Mouse (Mus musculus) lung, embryonic 15.5 days (tissue): ENCODE results near the gene Lpar3. TPM values are rescaled to one million over a fixed set of nuclear protein-coding genes. Genes with fewer than 3 reads are reported as not detected.

Experiments
- ATAC-seq: fragments of 200-750 bp; cut with Nextera tagmentation; 2 replicates; pipeline ENCODE4 v1.8.0; 2017; ENCODE audit warnings: moderate number of reproducible peaks, borderline replicate concordance; ENCODE audit not compliant: low FRiP score, low TSS enrichment; ENCODE audit errors: extremely low read depth
- H3K27ac ChIP-seq: fragments of 300-500 bp; sonication (generic); 2 replicates; pipeline ENCODE4 v1.5.1; 2015; ENCODE audit warnings: moderate library complexity, mild to moderate bottlenecking, inconsistent platforms
- H3K27me3 ChIP-seq: fragments of 300-500 bp; sonication (generic); 2 replicates; pipeline ENCODE4 v1.6.1; 2015; ENCODE audit warnings: inconsistent platforms
- H3K36me3 ChIP-seq: fragments of 300-500 bp; sonication (generic); 2 replicates; pipeline ENCODE4 v1.6.1; 2015; ENCODE audit warnings: inconsistent platforms
- H3K4me1 ChIP-seq: fragments of 300-500 bp; sonication (generic); 2 replicates; pipeline ENCODE4 v1.6.1; 2015; ENCODE audit warnings: inconsistent platforms
- H3K4me2 ChIP-seq: fragments of 300-500 bp; sonication (generic); 2 replicates; pipeline ENCODE4 v1.6.1; 2015; ENCODE audit warnings: inconsistent platforms, mild to moderate bottlenecking, moderate library complexity
- H3K4me3 ChIP-seq: fragments of 300-500 bp; sonication (generic); 2 replicates; pipeline ENCODE4 v1.5.1; 2015; ENCODE audit warnings: mild to moderate bottlenecking, inconsistent platforms
- H3K9ac ChIP-seq: fragments of 300-500 bp; sonication (generic); 2 replicates; pipeline ENCODE4 v1.6.1; 2015; ENCODE audit warnings: inconsistent platforms
- H3K9me3 ChIP-seq: fragments of 300-500 bp; sonication (generic); 2 replicates; pipeline ENCODE4 v1.6.1; 2016; ENCODE audit warnings: inconsistent platforms
- WGBS: fragments of 180-500 bp; shearing (Covaris S2); methylation state at CpG from one replicate; pipeline ENCODE4 v1.1.7; 2015; 5-methylcytosine and 5-hydroxymethylcytosine counted together
- polyA plus RNA-seq: library from polyadenylated mRNA; unstranded; fragments of >200 nt; fragmentation: Nextera tagmentation; extraction: Ambion mirVana; gene quantifications from 2 replicates; pipeline ENCODE4 v1.2.1, GENCODE M21; 2015

The Lpar3 gene
- polyA plus RNA-seq, 1 experiment from 2014 or later = 2.4 TPM

DNA sequence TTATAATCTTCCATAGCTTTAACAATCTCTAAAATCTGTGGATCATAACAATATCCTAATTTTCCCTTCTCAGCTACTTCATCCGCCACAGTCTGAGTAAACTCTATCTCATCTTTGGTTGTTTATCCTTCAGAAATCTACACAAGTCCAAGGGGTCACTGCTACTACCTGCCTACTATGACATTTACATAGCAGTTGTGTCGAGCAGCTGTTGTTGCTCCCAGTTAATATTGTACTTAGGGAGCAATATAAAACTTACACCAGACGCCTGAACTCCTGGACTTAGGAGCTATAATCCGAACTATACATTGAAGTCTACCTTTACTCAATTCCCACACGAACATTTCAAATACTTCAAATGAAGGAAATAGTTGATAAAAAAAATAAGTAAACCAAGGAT lies 71.8 kb downstream of the Lpar3 start:
- H3K27me3 ChIP-seq = no peaks in the 10 kb centered on the region
- no peaks in the 10 kb centered on the region for H3K36me3 ChIP-seq
- H3K27ac ChIP-seq = no peak overlapping the region
- H3K4me2 ChIP-seq = no peak overlapping the region
- H3K4me3 ChIP-seq = no peak overlapping the region
- WGBS = 60% methylated on average over 5 of the region's 5 CpGs
- H3K4me1 ChIP-seq = no peaks in the 10 kb centered on the region
- H3K9ac ChIP-seq = no peak overlapping the region
- H3K9me3 ChIP-seq = no peaks in the 10 kb centered on the region
- ATAC-seq = no peak

DNA sequence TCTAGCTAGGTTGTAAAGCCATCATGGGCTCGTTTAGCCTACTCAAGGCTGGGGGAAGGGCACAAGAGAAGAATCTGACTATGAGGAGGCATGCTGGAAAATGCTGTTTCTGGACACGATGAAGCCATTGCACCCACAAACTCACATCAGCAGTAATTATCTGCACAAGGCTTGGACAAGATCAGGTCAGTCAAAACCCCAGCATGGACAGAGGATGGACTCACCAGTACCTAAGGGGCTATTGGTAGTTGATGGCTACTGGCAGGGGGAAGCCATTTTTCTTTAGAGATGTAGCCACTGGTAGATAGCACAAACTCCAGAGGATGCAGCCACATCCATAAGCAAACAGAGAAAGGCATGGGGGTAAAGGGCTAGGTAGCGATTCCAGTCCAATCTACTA lies 81.7 kb downstream of the Lpar3 start:
- WGBS = 80% methylated on average over 3 of the region's 3 CpGs
- no peaks in the 10 kb centered on the region for H3K27me3 ChIP-seq
- ATAC-seq = no peak

DNA sequence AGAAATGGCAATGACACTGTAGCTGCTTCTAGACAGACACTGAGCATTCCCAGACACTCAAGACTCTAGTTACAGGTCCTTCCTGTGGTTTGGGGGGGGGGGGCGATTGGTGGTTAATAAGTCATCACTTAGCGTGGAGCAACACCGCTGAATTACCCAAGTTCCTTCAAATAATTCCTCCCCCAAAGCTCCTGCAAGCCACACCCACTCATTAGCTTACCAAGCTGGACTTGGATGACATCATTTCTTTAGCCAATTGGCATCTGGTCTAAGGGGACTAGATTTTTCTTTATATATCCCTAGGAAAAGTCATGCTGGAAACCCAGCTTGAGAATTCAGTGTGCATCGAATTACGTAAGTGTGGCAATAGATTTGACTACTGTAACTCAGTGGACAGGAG lies 82.4 kb downstream of the Lpar3 start:
- H3K9ac ChIP-seq = no peak overlapping the region
- no peaks in the 10 kb centered on the region for H3K4me1 ChIP-seq
- ATAC-seq = no peak
- 77% methylated on average over 5 of the region's 5 CpGs for WGBS
- H3K4me3 ChIP-seq = no peak overlapping the region
- H3K27ac ChIP-seq = no peak overlapping the region
- no peaks in the 10 kb centered on the region for H3K36me3 ChIP-seq
- no peaks in the 10 kb centered on the region for H3K27me3 ChIP-seq
- no peaks in the 10 kb centered on the region for H3K9me3 ChIP-seq
- no peak overlapping the region for H3K4me2 ChIP-seq

More for the DNA sequence above, 81.7 kb downstream of the Lpar3 start:
- H3K4me1 ChIP-seq = no peaks in the 10 kb centered on the region
- H3K27ac ChIP-seq = no peak overlapping the region
- no peaks in the 10 kb centered on the region for H3K9me3 ChIP-seq
- no peak overlapping the region for H3K4me3 ChIP-seq
- no peak overlapping the region for H3K4me2 ChIP-seq
- H3K9ac ChIP-seq = no peak overlapping the region
- H3K36me3 ChIP-seq = no peaks in the 10 kb centered on the region

DNA sequence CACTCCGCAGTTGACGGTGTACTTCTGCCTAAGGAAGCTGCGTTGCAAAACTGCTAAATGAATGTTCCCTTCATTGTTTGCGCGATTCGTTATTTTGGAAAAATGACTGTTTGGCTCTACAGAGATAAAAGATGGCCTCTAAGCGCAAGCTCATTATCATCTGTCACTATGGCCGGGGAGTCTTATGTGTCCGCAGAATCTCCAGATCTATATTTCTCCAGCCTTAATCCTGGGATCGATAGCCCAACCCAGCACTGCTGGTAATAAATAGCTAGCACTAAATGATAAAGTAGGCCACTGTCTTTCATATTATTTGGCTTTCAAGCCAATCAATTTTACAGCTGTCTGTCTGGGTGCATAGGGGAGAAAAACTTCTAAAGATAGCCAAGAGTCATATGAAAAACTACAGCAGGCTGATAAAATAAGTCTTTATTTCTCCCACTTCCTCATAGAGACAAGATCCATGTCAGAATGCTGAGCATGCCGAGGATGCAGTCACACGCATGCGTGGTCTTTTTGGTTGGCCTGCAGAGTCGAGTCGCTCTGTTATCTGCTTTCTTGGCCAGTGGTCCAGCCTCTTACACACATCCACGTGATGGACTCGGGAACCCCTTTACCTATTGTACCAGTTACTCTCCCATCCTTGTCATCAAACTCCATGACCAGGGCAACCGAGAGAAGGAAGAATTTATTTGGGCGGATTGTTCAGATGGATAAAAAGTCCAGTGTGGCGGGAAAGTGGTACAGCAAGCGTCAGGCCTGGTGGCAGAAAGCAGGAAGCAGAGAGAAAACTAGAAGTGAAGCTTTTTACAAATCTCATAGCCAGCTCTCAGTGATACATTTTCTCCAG lies 84.0 kb downstream of the Lpar3 start:
- Histone ChIP-seq H3K36me3 (no peaks in the 10 kb centered on the region), H3K27ac (no peak overlapping the region), H3K9ac (no peak overlapping the region), H3K27me3 (no peaks in the 10 kb centered on the region), H3K9me3 (no peaks in the 10 kb centered on the region), H3K4me1 (no peaks in the 10 kb centered on the region), H3K4me2 (no peak overlapping the region), H3K4me3 (no peak overlapping the region)
- WGBS = 65% methylated on average over 21 of the region's 21 CpGs
- no peak for ATAC-seq

DNA sequence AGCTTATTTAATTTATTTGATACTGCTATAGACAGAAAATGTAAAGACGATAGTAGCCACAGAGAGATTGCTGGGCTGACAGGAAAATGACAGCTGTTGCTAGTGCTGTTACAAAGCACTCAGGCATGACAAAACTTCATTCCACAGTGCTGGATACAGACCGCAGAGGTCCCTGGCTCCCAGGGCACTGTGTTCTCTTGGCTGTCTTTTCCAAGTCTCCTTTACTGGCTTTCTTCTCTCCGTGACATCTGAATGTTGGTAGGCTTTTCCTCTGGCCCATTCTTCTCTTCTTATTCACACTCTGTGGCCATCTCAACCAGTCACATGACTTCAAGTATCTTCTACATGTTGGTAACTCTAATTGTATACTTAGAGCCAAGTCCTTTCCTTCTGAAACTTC lies 86.6 kb downstream of the Lpar3 start:
- 68% methylated on average over 3 of the region's 3 CpGs for WGBS
- no peaks in the 10 kb centered on the region for H3K9me3 ChIP-seq
- H3K4me2 ChIP-seq = no peak overlapping the region
- no peak overlapping the region for H3K4me3 ChIP-seq
- ATAC-seq = no peak
- no peak overlapping the region for H3K9ac ChIP-seq
- H3K4me1 ChIP-seq = no peaks in the 10 kb centered on the region
- H3K36me3 ChIP-seq = no peaks in the 10 kb centered on the region
- H3K27ac ChIP-seq = no peak overlapping the region
- H3K27me3 ChIP-seq = no peaks in the 10 kb centered on the region

DNA sequence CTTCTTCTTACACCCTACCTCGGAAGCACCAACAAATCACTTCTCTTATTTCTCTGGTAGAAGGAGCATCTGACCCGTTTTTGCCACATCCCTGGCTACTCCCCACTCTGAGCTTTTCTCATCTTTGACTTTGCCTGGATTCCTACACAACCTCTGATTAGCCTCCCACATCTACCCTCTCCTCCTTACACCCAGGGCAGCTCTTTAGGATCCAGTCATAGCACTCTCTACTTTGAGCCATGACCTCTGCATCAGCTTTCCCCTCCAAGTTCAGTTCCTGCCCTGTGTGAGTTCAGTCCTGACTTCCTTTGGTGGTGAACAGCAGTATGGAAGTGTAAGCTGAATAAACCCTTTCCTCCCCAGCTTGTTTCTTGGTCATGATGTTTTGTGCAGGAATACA lies 87.1 kb downstream of the Lpar3 start:
- Histone ChIP-seq H3K9ac (no peak overlapping the region), H3K36me3 (no peaks in the 10 kb centered on the region), H3K4me3 (no peak overlapping the region), H3K27ac (no peak overlapping the region), H3K9me3 (no peaks in the 10 kb centered on the region), H3K27me3 (no peaks in the 10 kb centered on the region), H3K4me2 (no peak overlapping the region), H3K4me1 (no peaks in the 10 kb centered on the region)
- ATAC-seq = no peak
- 62% methylated on average over 2 of the region's 2 CpGs for WGBS

DNA sequence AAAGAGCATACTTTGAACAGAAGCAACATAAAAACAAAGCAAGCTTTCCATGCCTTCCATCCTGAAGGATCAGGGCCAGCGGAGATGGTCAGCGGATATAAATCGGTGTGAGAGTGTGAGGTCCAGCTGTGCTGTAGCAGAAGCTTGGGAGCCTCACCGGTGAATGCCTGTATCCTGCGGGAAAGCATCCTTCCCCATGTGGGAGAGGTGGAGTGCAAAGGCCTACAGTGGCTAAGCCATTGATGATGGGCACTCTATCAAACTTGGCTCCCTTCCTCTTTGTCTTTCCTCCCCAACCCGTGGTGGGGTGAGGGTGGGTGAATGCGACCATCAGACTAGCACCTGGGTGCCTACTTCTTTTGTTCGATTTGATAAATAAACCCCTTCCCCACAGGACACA lies 88.8 kb downstream of the Lpar3 start:
- no peak overlapping the region for H3K4me3 ChIP-seq
- no peaks in the 10 kb centered on the region for H3K36me3 ChIP-seq
- no peaks in the 10 kb centered on the region for H3K9me3 ChIP-seq
- no peak overlapping the region for H3K27ac ChIP-seq
- no peak for ATAC-seq
- no peaks in the 10 kb centered on the region for H3K27me3 ChIP-seq
- H3K9ac ChIP-seq = no peak overlapping the region
- no peak overlapping the region for H3K4me2 ChIP-seq
- WGBS = 73% methylated on average over 8 of the region's 8 CpGs
- H3K4me1 ChIP-seq = no peaks in the 10 kb centered on the region

DNA sequence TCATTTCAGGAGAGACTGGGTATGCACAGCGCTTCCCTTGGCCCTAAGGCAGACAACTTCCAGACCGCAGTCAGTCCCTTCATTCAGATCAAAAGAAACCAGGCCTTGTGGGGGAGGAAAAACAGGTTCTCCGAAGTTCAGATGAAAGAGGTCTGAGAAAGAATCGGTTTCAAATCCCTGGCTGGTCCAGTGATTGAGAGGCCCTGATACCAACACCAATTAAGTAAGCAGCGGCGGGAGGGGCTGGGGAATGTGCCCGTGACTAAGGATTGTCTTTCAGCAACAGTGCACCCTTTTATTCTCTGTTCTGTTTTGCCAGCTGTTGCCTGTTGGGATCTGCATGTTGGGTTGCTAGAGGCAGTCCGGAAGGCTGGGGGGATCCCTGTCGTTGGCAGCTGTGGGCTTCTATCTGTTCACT lies 90.4 kb downstream of the Lpar3 start:
- no peaks in the 10 kb centered on the region for H3K9me3 ChIP-seq
- no peaks in the 10 kb centered on the region for H3K27me3 ChIP-seq
- H3K27ac ChIP-seq = no peak overlapping the region
- H3K4me2 ChIP-seq = no peak overlapping the region
- WGBS = 32% methylated on average over 9 of the region's 9 CpGs
- no peaks in the 10 kb centered on the region for H3K4me1 ChIP-seq
- no peak for ATAC-seq
- no peaks in the 10 kb centered on the region for H3K36me3 ChIP-seq
- no peak overlapping the region for H3K9ac ChIP-seq
- no peak overlapping the region for H3K4me3 ChIP-seq

DNA sequence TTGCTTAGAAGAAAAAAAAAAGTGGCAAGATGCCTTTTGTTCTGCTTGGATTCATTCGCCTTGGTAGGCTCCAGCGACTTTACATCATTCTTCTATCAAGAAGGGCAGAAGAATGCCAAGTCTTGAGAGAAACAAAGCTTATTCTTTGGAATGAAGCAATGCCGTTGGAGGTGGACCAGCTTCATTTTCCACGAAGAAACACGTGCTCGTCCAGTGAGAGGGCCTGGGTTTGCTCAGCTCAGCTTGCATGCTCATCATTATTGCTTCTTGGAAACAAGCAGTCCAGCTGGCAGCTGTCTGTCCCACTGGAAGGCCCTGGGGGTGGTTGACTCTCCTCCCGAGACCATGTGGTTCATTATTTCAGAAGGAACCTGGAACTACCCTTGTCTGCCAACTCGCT lies 94.7 kb downstream of the Lpar3 start:
- no peak for ATAC-seq
- Histone ChIP-seq H3K4me1 (no peaks in the 10 kb centered on the region), H3K4me2 (no peak overlapping the region), H3K4me3 (no peak overlapping the region), H3K9ac (no peak overlapping the region), H3K9me3 (no peaks in the 10 kb centered on the region), H3K27ac (no peak overlapping the region), H3K27me3 (no peaks in the 10 kb centered on the region), H3K36me3 (no peaks in the 10 kb centered on the region)
- 79% methylated on average over 8 of the region's 8 CpGs for WGBS

DNA sequence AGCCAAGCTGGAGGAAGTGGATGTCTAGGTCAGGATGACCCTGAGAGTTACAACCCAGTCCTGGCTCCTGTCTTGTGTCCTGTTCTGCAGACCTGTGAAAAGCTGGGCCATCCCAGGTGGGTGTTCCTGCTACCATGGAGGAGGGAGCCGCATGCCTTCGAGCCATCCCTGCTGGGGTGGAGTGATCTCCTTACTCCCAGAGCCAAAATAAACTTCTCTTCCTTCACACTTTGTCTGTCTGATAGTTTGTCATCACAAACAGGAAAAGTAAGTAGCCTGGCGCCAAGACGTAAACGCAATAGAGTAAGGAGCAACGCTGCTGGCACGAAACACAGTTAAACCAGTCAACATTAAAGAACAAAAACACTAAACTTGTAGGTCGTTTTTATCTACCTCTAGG lies 95.5 kb downstream of the Lpar3 start:
- Histone ChIP-seq H3K9me3 (no peaks in the 10 kb centered on the region), H3K4me2 (no peak overlapping the region), H3K27ac (no peak overlapping the region), H3K27me3 (no peaks in the 10 kb centered on the region; the same call in 1 of the 2 replicates), H3K4me1 (no peaks in the 10 kb centered on the region), H3K9ac (no peak overlapping the region), H3K4me3 (no peak overlapping the region), H3K36me3 (no peaks in the 10 kb centered on the region)
- 51% methylated on average over 8 of the region's 8 CpGs for WGBS
- ATAC-seq = no peak

DNA sequence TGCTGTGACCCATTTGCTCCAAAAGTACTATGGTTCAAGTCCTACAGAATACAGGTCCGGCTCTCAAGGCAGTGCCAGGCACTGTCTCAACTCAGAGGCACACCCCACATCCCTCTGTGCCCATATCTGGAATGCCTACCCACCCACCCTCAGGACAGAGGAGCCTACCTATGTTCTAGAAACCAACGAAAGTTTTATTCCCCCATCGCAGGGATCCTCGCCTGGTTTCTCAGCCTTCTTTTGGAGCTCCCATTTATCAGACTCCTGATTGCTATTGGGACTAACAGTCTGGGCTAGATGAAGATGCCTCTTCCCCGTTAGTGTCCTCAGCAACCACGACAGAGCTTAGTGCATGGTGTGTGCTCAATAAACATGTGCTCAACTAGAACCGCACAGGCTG lies 96.6 kb downstream of the Lpar3 start:
- H3K9me3 ChIP-seq = no peaks in the 10 kb centered on the region
- H3K9ac ChIP-seq = no peak overlapping the region
- no peaks in the 10 kb centered on the region for H3K4me1 ChIP-seq
- H3K4me3 ChIP-seq = no peak overlapping the region
- no peak overlapping the region for H3K4me2 ChIP-seq
- H3K27me3 ChIP-seq = no peaks in the 10 kb centered on the region; the same call in 1 of the 2 replicates
- no peak overlapping the region for H3K27ac ChIP-seq
- ATAC-seq = no peak
- H3K36me3 ChIP-seq = no peaks in the 10 kb centered on the region
- WGBS = 77% methylated on average over 7 of the region's 7 CpGs

DNA sequence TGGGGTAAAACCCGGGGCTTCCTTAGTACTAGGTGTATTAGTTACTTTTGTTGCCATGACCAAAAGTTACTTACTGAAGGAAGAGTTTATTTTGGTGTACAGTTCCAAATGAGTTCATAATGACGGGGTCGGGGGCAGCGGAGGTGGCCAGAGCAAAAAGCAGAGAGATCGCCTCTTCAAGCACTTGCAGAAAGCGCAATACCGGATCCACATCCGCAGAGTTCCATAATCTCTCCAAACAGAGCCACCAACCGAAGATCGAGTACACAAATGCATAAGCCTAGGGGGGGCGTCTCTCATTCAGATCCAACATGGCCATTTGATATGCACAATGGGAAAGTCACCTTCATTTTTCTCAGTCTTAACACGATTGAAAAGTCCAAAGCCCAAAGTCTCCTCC lies 97.1 kb downstream of the Lpar3 start:
- no peaks in the 10 kb centered on the region for H3K4me1 ChIP-seq
- H3K27me3 ChIP-seq = no peaks in the 10 kb centered on the region; the same call in 1 of the 2 replicates
- no peaks in the 10 kb centered on the region for H3K36me3 ChIP-seq
- no peak overlapping the region for H3K9ac ChIP-seq
- H3K27ac ChIP-seq = no peak overlapping the region
- 74% methylated on average over 12 of the region's 12 CpGs for WGBS
- no peak for ATAC-seq
- no peak overlapping the region for H3K4me3 ChIP-seq
- H3K9me3 ChIP-seq = no peaks in the 10 kb centered on the region
- H3K4me2 ChIP-seq = no peak overlapping the region
